ENCODE assay signal across 9 mouse cellular contexts in genomic region chr3:108018190-108018820, GRCm38 (mm10). TPM values are rescaled to one million over a fixed set of nuclear protein-coding genes. Genes with fewer than 3 reads are reported as not detected.
A peak's percentile ranks its signal among the peaks of the same experiment; 100 is the strongest.
DNase-seq lines count a peak whose midpoint lies in the region; ATAC-seq and TF ChIP-seq lines count a peak whose summit lies in the region.
"Had no signal": no experiment of that assay in that cellular context is flagged by ENCODE, and none has a peak within 500 bp of the region (broad histone marks: within the 10 kb centered on the region; RNA-seq: fewer than 3 reads in every experiment).

No protein-coding gene starts in this region.

- peak; percentile 34 for DNase-seq in gastrocnemius, adult 18-20 months (ENCODE audit: low spot score)
- DNase-seq in gastrocnemius, postnatal 14 days: no peak
- peak; percentile 43 for DNase-seq in heart, postnatal 0 days (ENCODE audit: low spot score)
- no peak for DNase-seq in liver, embryonic 14.5 days (ENCODE audit: low read depth in 3 of 3, low spot score in 3 of 3)
- no peak for DNase-seq in Muller cell, postnatal 12 days (ENCODE audit: inconsistent ontology term)
- no peak for DNase-seq in cerebellum, adult 18-20 months

- peak overlapping the region; percentile 45 for H3K9ac ChIP-seq in heart, postnatal 0 days (replicated peaks; ENCODE audit: low read depth, low read length)
- H3K9ac ChIP-seq in liver, embryonic 14.5 days (replicated peaks): peak overlapping the region; percentile 34; the same call in 1 of the 2 replicates
- H3K9ac ChIP-seq in neural tube, embryonic 12.5 days: no peak overlapping the region

- H3K4me1 ChIP-seq in heart, postnatal 0 days (ENCODE audit: control insufficient read depth, insufficient read depth): peaks cover 18% of the 10 kb centered on the region; the same call in 1 of the 2 replicates
- peaks cover 0 to 17% of the 10 kb centered on the region in 2 experiments; a peak in 2 of 4 replicates for H3K4me1 ChIP-seq in liver, embryonic 14.5 days (replicated peaks; ENCODE audit: control insufficient read depth in 2 of 2, insufficient read depth in 2 of 2, low read length in 1 of 2)
- peaks cover 7% of the 10 kb centered on the region; the same call in 1 of the 2 replicates for H3K4me1 ChIP-seq in neural tube, embryonic 12.5 days

- no peaks in the 10 kb centered on the region for H3K27me3 ChIP-seq in heart, postnatal 0 days (ENCODE audit: control insufficient read depth, insufficient read depth, low read length)
- H3K27me3 ChIP-seq in liver, embryonic 14.5 days (ENCODE audit: control insufficient read depth, insufficient read depth, low read length): no peaks in the 10 kb centered on the region
- no peaks in the 10 kb centered on the region for H3K27me3 ChIP-seq in neural tube, embryonic 12.5 days (replicated peaks)

- no peaks in the 10 kb centered on the region for H3K9me3 ChIP-seq in heart, postnatal 0 days (replicated peaks; ENCODE audit: control insufficient read depth, low read length)
- no peaks in the 10 kb centered on the region for H3K9me3 ChIP-seq in liver, embryonic 14.5 days (ENCODE audit: control insufficient read depth, low read length)
- H3K9me3 ChIP-seq in neural tube, embryonic 12.5 days: no peaks in the 10 kb centered on the region
- H3K9me3 ChIP-seq: G1E had no signal

- H3K4me2 ChIP-seq in heart, postnatal 0 days (ENCODE audit: low read depth, low read length): peak overlapping the region; percentile 71
- H3K4me2 ChIP-seq in liver, embryonic 14.5 days (ENCODE audit: low read depth): peak overlapping the region; percentile 66
- peak overlapping the region; percentile 80 for H3K4me2 ChIP-seq in neural tube, embryonic 12.5 days (replicated peaks)

- peak; percentile 18 for ATAC-seq in activated CD4-positive, CD25-positive, alpha-beta regulatory T cell, adult 4 months
- ATAC-seq in heart, postnatal 0 days (ENCODE audit: insufficient read depth, low read depth): peak; percentile 1; the same call in 1 of the 2 replicates
- ATAC-seq in liver, embryonic 14.5 days (ENCODE audit: insufficient read depth): no peak
- ATAC-seq in neural tube, embryonic 12.5 days (ENCODE audit: low FRiP score, low read depth): peak; percentile 1; the same call in 1 of the 2 replicates

- H3K4me3 ChIP-seq in heart, postnatal 0 days (ENCODE audit: low read depth, low read length): peak overlapping the region; percentile 48
- peak overlapping the region; percentile 36 to 41 for H3K4me3 ChIP-seq in liver, embryonic 14.5 days (ENCODE audit: insufficient read depth in 1 of 2, low read depth in 2 of 2, low read length in 2 of 2)
- H3K4me3 ChIP-seq in neural tube, embryonic 12.5 days: no peak overlapping the region

- TF ChIP-seq CTCF in heart, postnatal 0 days (IDR thresholded peaks at IDR 0.05; ENCODE audit: low read depth): no peak
- TF ChIP-seq CTCF in liver, embryonic 14.5 days (IDR thresholded peaks at IDR 0.05; ENCODE audit: low read depth): no peak

- intact Hi-C loops in gastrocnemius, postnatal 14 days (cut with DNase I; ENCODE audit: low total_unique reads): no loop called here

- no peak for TF ChIP-seq EP300 in heart, postnatal 0 days (IDR thresholded peaks at IDR 0.05; ENCODE audit: low read depth)
- no peak for TF ChIP-seq EP300 in liver, embryonic 14.5 days (IDR thresholded peaks at IDR 0.05; ENCODE audit: low read depth)

- 14% methylated on average over 14 of the region's 14 CpGs for WGBS in heart, postnatal 0 days
- WGBS in liver, embryonic 14.5 days (ENCODE audit: insufficient replicate concordance): 13% methylated on average over 14 of the region's 14 CpGs
- 36% methylated on average over 14 of the region's 14 CpGs for WGBS in neural tube, embryonic 12.5 days

- H3K27ac ChIP-seq in heart, postnatal 0 days (ENCODE audit: low read depth): peak overlapping the region; percentile 98
- no peak overlapping the region for H3K27ac ChIP-seq in liver, embryonic 14.5 days
- H3K27ac ChIP-seq in neural tube, embryonic 12.5 days: no peak overlapping the region

- H3K36me3 ChIP-seq in heart, postnatal 0 days (replicated peaks; ENCODE audit: control insufficient read depth, insufficient read depth, low read length): no peaks in the 10 kb centered on the region
- no peaks in the 10 kb centered on the region for H3K36me3 ChIP-seq in liver, embryonic 14.5 days (replicated peaks; ENCODE audit: control insufficient read depth, insufficient read depth, low read depth)
- no peaks in the 10 kb centered on the region for H3K36me3 ChIP-seq in neural tube, embryonic 12.5 days
- H3K36me3 ChIP-seq: G1E had no signal

RNA-seq across cellular contexts. Expression of gene Gstm1, which starts 0.5 kb away (rescaled TPM):
- total RNA-seq in gastrocnemius, adult 18-20 months (2021): 100 to 1,000 TPM; 201 to 229 TPM
- total RNA-seq in gastrocnemius, postnatal 14 days (2021): 10 to 100 TPM; 84.0 to 90.4 TPM
- 1 to 10 TPM; 1.2 to 1.4 TPM for polyA plus RNA-seq in activated CD4-positive, CD25-positive, alpha-beta regulatory T cell, adult 4 months (2017; shearing (Covaris generic))
- total RNA-seq in heart, postnatal 0 days (2014; rRNA removed; ENCODE audit: low replicate concordance): 99.4 and 111 TPM in 2 replicates
- polyA plus RNA-seq in heart, postnatal 0 days (2015; fragmentation: Nextera tagmentation; extraction: Ambion mirVana): 132 and 136 TPM in 2 replicates
- polyA plus RNA-seq in liver, embryonic 14.5 days (2012; rRNA removed): 124 and 152 TPM in 2 replicates
- 275 and 312 TPM in 2 replicates for polyA plus RNA-seq in liver, embryonic 14.5 days (2014; fragmentation: Nextera tagmentation; extraction: Ambion mirVana)
- polyA plus RNA-seq in neural tube, embryonic 12.5 days (2016; fragmentation: Nextera tagmentation; extraction: Ambion mirVana): 24.1 and 24.8 TPM in 2 replicates
- total RNA-seq: G1E had no signal

RNA-seq across cellular contexts. Expression of gene Gstm4, which starts 26.4 kb away (rescaled TPM):
- 10 to 100 TPM; 11.8 to 15.8 TPM for total RNA-seq in gastrocnemius, adult 18-20 months (2021)
- 10 to 100 TPM; 11.4 to 12.0 TPM for total RNA-seq in gastrocnemius, postnatal 14 days (2021)
- polyA plus RNA-seq in activated CD4-positive, CD25-positive, alpha-beta regulatory T cell, adult 4 months (2017; shearing (Covaris generic)): 1 to 10 TPM; 3.2 to 3.4 TPM
- 3.6 and 10.9 TPM in 2 replicates for total RNA-seq in heart, postnatal 0 days (2014; rRNA removed; ENCODE audit: low replicate concordance)
- polyA plus RNA-seq in heart, postnatal 0 days (2015; fragmentation: Nextera tagmentation; extraction: Ambion mirVana): 17.6 and 17.9 TPM in 2 replicates
- 11.7 and 11.9 TPM in 2 replicates for polyA plus RNA-seq in liver, embryonic 14.5 days (2012; rRNA removed)
- polyA plus RNA-seq in liver, embryonic 14.5 days (2014; fragmentation: Nextera tagmentation; extraction: Ambion mirVana): 17.3 and 17.7 TPM in 2 replicates
- polyA plus RNA-seq in neural tube, embryonic 12.5 days (2016; fragmentation: Nextera tagmentation; extraction: Ambion mirVana): 11.6 and 14.5 TPM in 2 replicates
- total RNA-seq: G1E had no signal
- polyA plus RNA-seq: G1E had no signal

RNA-seq across cellular contexts. Expression of gene Gstm2, which starts 32.1 kb away (rescaled TPM):
- 100 to 1,000 TPM in 1 of 2 experiments, 10 to 100 TPM in 1; 95.2 to 129 TPM for total RNA-seq in gastrocnemius, adult 18-20 months (2021)
- 10 to 100 TPM; 43.8 to 50.8 TPM for total RNA-seq in gastrocnemius, postnatal 14 days (2021)
- not detected for polyA plus RNA-seq in activated CD4-positive, CD25-positive, alpha-beta regulatory T cell, adult 4 months (2017; shearing (Covaris generic))
- 69.6 and 95.4 TPM in 2 replicates for total RNA-seq in heart, postnatal 0 days (2014; rRNA removed; ENCODE audit: low replicate concordance)
- 94.2 and 97.9 TPM in 2 replicates for polyA plus RNA-seq in heart, postnatal 0 days (2015; fragmentation: Nextera tagmentation; extraction: Ambion mirVana)
- polyA plus RNA-seq in liver, embryonic 14.5 days (2012; rRNA removed): 3.4 and 3.9 TPM in 2 replicates
- polyA plus RNA-seq in liver, embryonic 14.5 days (2014; fragmentation: Nextera tagmentation; extraction: Ambion mirVana): 4.4 and 4.8 TPM in 2 replicates
- 14.3 and 14.4 TPM in 2 replicates for polyA plus RNA-seq in neural tube, embryonic 12.5 days (2016; fragmentation: Nextera tagmentation; extraction: Ambion mirVana)
- total RNA-seq: G1E had no signal
- polyA plus RNA-seq: G1E had no signal

RNA-seq across cellular contexts. Expression of gene Gstm3, which starts 49.2 kb away (rescaled TPM):
- total RNA-seq in gastrocnemius, adult 18-20 months (2021): not detected
- not detected for total RNA-seq in gastrocnemius, postnatal 14 days (2021)
- polyA plus RNA-seq in activated CD4-positive, CD25-positive, alpha-beta regulatory T cell, adult 4 months (2017; shearing (Covaris generic)): not detected
- not detected in 2 replicates for total RNA-seq in heart, postnatal 0 days (2014; rRNA removed; ENCODE audit: low replicate concordance)
- not detected in 2 replicates for polyA plus RNA-seq in heart, postnatal 0 days (2015; fragmentation: Nextera tagmentation; extraction: Ambion mirVana)
- polyA plus RNA-seq in liver, embryonic 14.5 days (2012; rRNA removed): 4.1 and 4.6 TPM in 2 replicates
- polyA plus RNA-seq in liver, embryonic 14.5 days (2014; fragmentation: Nextera tagmentation; extraction: Ambion mirVana): 11.3 and 11.7 TPM in 2 replicates
- polyA plus RNA-seq in neural tube, embryonic 12.5 days (2016; fragmentation: Nextera tagmentation; extraction: Ambion mirVana): not detected in 2 replicates
- total RNA-seq: G1E had no signal
- polyA plus RNA-seq: G1E had no signal

Comparison
In these comparisons a context has a peak if more than half of its experiments do, and no peak if none do; other contexts are left out.
1. DNase-seq: peak in gastrocnemius, adult 18-20 months (single experiment) and heart, postnatal 0 days (single experiment); none in gastrocnemius, postnatal 14 days (single experiment), liver, embryonic 14.5 days (0 of 3), Muller cell, postnatal 12 days (single experiment) and cerebellum, adult 18-20 months (0 of 2).
2. RNA of gene Gstm1, which starts 0.5 kb away (polyA plus RNA-seq): 124 to 312 TPM in liver, embryonic 14.5 days, 132 to 136 TPM in heart, postnatal 0 days and 24.1 to 24.8 TPM in neural tube, embryonic 12.5 days; 1.2 to 1.4 TPM in activated CD4-positive, CD25-positive, alpha-beta regulatory T cell, adult 4 months; every median in the first group is over 10 times any median in the second.
3. RNA of gene Gstm2, which starts 32.1 kb away (polyA plus RNA-seq): 94.2 to 97.9 TPM in heart, postnatal 0 days, 14.3 to 14.4 TPM in neural tube, embryonic 12.5 days and 3.4 to 4.8 TPM in liver, embryonic 14.5 days; not detected in activated CD4-positive, CD25-positive, alpha-beta regulatory T cell, adult 4 months; every median in the first group is over 4 times any median in the second.
4. Peak in every context shown above with its lines, with median percentiles within 50 percentile points of each other: H3K4me2 ChIP-seq.